Mouse (Mus musculus) left cerebral cortex, adult 2 months (tissue): ENCODE results near the gene Hhipl1. TPM values are rescaled to one million over a fixed set of nuclear protein-coding genes. Genes with fewer than 3 reads are reported as not detected.

Experiments
- DNase-seq, 2 experiments: peaks; one replicate each; pipeline ENCODE4 v3.0.0; 2021 to 2022; ENCODE audit warnings: low spot score in 2 of 2, mixed read lengths in 1 of 2; ENCODE audit errors: extremely low spot score in 1 of 2
- H3K27ac ChIP-seq: fragments of 200-600 bp; 2 replicates; pipeline ENCODE4 v1.8.1; 2022
- H3K4me3 ChIP-seq: fragments of 200-600 bp; 2 replicates; pipeline ENCODE4 v1.8.1; 2022
- CTCF ChIP-seq: fragments of 200-600 bp; IDR thresholded peaks from 2 replicates; pipeline ENCODE4 v1.8.1; 2022; ENCODE audit warnings: antibody characterized with exemption, mild to moderate bottlenecking, moderate library complexity
- intact Hi-C: fragments of 180-260 bp; cut with DNase I; formaldehyde crosslinking; loops from one replicate; pipeline ENCODE4 v1.15.1; 2025
- total RNA-seq, 2 experiments: library from RNA; stranded (reverse); gene quantifications; 2 replicates each; pipeline ENCODE4 v1.2.3; 2021

Gene Hhipl1
- total RNA-seq, 2 experiments from 2014 or later, result 7.1 to 7.4 TPM

GRCm38 (mm10) chr12:108372241-108372640 is 66.2 kb downstream of the Hhipl1 start:
- intact Hi-C loops, result no loop called here
- no peak overlapping the region for H3K27ac ChIP-seq
- no peak for TF ChIP-seq CTCF
- no peak for DNase-seq
- no peak overlapping the region for H3K4me3 ChIP-seq

- H3K4me3 ChIP-seq, result no peak overlapping the region
- TF ChIP-seq CTCF, result no peak
- intact Hi-C loops, result no loop called here
- DNase-seq, result no peak
- no peak overlapping the region for H3K27ac ChIP-seq
Observed at GRCm38 (mm10) chr12:108373611-108374010, 67.5 kb downstream of the Hhipl1 start.

GRCm38 (mm10) chr12:108374689-108375088 is 68.6 kb downstream of the Hhipl1 start:
- H3K27ac ChIP-seq, result no peak overlapping the region
- TF ChIP-seq CTCF, result no peak
- H3K4me3 ChIP-seq, result no peak overlapping the region
- DNase-seq, result no peak
- intact Hi-C loops, result no loop called here

DNA sequence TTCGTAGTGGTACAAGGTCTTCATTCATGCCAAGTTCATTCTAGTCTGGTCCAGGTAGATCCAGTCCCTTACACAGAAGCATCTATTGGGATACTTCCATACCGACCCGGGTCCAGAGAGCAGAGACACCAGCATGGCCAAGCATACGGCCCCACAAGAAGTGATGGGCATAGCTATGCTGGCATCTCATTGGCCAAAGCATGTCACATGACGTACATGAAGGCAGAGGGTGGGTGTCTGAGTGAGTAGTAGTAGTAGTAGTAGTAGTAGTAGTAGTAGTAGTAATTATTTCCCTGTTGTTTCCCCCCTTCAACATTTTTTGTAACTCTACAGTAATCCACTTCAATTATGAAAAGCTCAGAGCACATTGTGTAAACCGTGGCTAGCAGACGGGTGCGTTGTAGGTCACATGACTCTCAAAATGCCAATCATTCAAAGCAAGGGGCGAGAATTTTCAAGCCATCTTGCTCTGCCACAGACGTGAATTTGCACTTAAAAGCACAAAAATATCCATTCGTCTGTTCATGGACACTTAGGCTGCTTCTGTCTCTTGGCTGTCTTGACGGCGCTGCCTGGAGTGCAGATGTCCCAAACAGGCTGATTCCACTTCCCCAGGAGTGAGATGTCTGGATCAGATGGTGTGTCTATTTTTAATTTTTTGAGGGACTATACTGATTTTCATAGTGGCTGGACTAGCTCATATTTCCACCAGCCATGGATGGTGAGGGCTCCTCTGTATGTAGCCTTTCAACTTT is 72.5 kb downstream of the Hhipl1 start:
- TF ChIP-seq CTCF, result no peak
- DNase-seq, result no peak
- intact Hi-C loops, result no loop called here
- Histone ChIP-seq H3K27ac (no peak overlapping the region), H3K4me3 (no peak overlapping the region)

Other genes with a start within 250 kb of the Hhipl1 start
- 100 to 1,000 TPM; 167 to 185 TPM for gene Setd3, start 127.0 kb upstream of the Hhipl1 start, total RNA-seq
- 10 to 100 TPM; 30.4 to 33.4 TPM for gene Ccnk, start 126.7 kb upstream of the Hhipl1 start, total RNA-seq
- gene Ccdc85c, start 30.8 kb upstream of the Hhipl1 start, total RNA-seq, result 10 to 100 TPM; 73.7 to 79.3 TPM
- 100 to 1,000 TPM; 270 to 290 TPM for gene Cyp46a1, start 28.1 kb downstream of the Hhipl1 start, total RNA-seq
- gene Eml1, start 64.7 kb downstream of the Hhipl1 start, total RNA-seq, result 10 to 100 TPM; 65.7 to 68.2 TPM
- 100 to 1,000 TPM; 242 to 249 TPM for gene Evl, start 248.4 kb downstream of the Hhipl1 start, total RNA-seq